Mouse (Mus musculus) T-helper 17 cell (primary cell): ENCODE data around the gene Mcfd2.

Experiments used
- in situ Hi-C, 2 experiments: fragments of 300-600 bp; cut with MboI, MseI; formaldehyde crosslinking; loops; 1 replicate in 1 of 2; 2 replicates in 1 of 2; pipeline ENCODE4 v1.15.1; 2025; ENCODE audit warnings: high pct_unique_total_duplicates in 2 of 2

Gene Mcfd2

GRCm38 (mm10) chr17:87288131-87288530 is 22.4 kb upstream of the Mcfd2 start:
- in situ Hi-C loops = no loop called here

GRCm38 (mm10) chr17:87287197-87287777 is 21.6 kb upstream of the Mcfd2 start:
- in situ Hi-C loops = no loop called here

- in situ Hi-C loops = no loop called here
Observed at GRCm38 (mm10) chr17:87286481-87287143, 20.9 kb upstream of the Mcfd2 start.

- in situ Hi-C loops = no loop called here
Observed at GRCm38 (mm10) chr17:87285731-87286465, 20.2 kb upstream of the Mcfd2 start.

- in situ Hi-C loops = loop anchor here in 1 of 2 experiments (5.0 kb wide), 1 partner anchor 558 kb away; no protein-coding TSS in a partner anchor
Observed at GRCm38 (mm10) chr17:87284482-87285040, 18.8 kb upstream of the Mcfd2 start.

- in situ Hi-C loops = loop anchor here in 1 of 2 experiments (5.0 kb wide), 1 partner anchor 558 kb away; no protein-coding TSS in a partner anchor
Observed at GRCm38 (mm10) chr17:87283755-87284481, 18.2 kb upstream of the Mcfd2 start.

- in situ Hi-C loops = loop anchor here in 1 of 2 experiments (5.0 kb wide), 1 partner anchor 559 kb away; no protein-coding TSS in a partner anchor
Observed at GRCm38 (mm10) chr17:87283055-87283754, 17.5 kb upstream of the Mcfd2 start.

GRCm38 (mm10) chr17:87282706-87283053 is 16.9 kb upstream of the Mcfd2 start, which contains the start of gene Ttc7:
Ttc7 (plus strand) TSS chr17:87282886.
- in situ Hi-C loops = loop anchor here in 1 of 2 experiments (5.0 kb wide), 1 partner anchor 560 kb away; no protein-coding TSS in a partner anchor

- in situ Hi-C loops = loop anchor here in 1 of 2 experiments (5.0 kb wide), 1 partner anchor 560 kb away; no protein-coding TSS in a partner anchor
Observed at GRCm38 (mm10) chr17:87282007-87282705, 16.4 kb upstream of the Mcfd2 start.

GRCm38 (mm10) chr17:87275363-87276341 is 9.9 kb upstream of the Mcfd2 start:
- in situ Hi-C loops = no loop called here

- in situ Hi-C loops = no loop called here
Observed at GRCm38 (mm10) chr17:87269454-87269853, 3.7 kb upstream of the Mcfd2 start.

GRCm38 (mm10) chr17:87264927-87265791 is 576 bp downstream of the Mcfd2 start:
- in situ Hi-C loops = no loop called here

- in situ Hi-C loops = no loop called here
Observed at GRCm38 (mm10) chr17:87264054-87264830, 1.5 kb downstream of the Mcfd2 start.

- in situ Hi-C loops = no loop called here
Observed at GRCm38 (mm10) chr17:87263401-87263800, 2.3 kb downstream of the Mcfd2 start.

- in situ Hi-C loops = no loop called here
Observed at GRCm38 (mm10) chr17:87255672-87256071, 10.1 kb downstream of the Mcfd2 start.

- in situ Hi-C loops = loop anchor here (5.0 kb wide), 2 partner anchors 212 to 337 kb away; partner anchors contain the start of gene Tmem247 (in 2 of the 2)
Observed at GRCm38 (mm10) chr17:87254384-87254783, 11.4 kb downstream of the Mcfd2 start.

GRCm38 (mm10) chr17:87246103-87246502 is 19.6 kb downstream of the Mcfd2 start:
- in situ Hi-C loops = no loop called here
